Mouse (Mus musculus) C2C12 (cell line): ENCODE results near the gene Ddhd1.

Source experiments
- CTCF ChIP-seq: IDR thresholded peaks from one replicate; pipeline ENCODE4 v1.5.1; 2011; ENCODE audit not compliant: control insufficient read depth, insufficient read depth, insufficient read length
- MAX ChIP-seq: IDR thresholded peaks from one replicate; pipeline ENCODE4 v1.6.1; 2011; ENCODE audit warnings: mild to moderate bottlenecking, control low read depth
- MYOD1 ChIP-seq: IDR thresholded peaks from one replicate; pipeline ENCODE4 v1.6.1; 2011; ENCODE audit warnings: low read depth; ENCODE audit not compliant: control insufficient read depth, insufficient read length
- USF1 ChIP-seq: IDR thresholded peaks from one replicate; pipeline ENCODE4 v1.6.1; 2011; ENCODE audit warnings: low read depth, mild to moderate bottlenecking, control low read depth, moderate library complexity

DNA sequence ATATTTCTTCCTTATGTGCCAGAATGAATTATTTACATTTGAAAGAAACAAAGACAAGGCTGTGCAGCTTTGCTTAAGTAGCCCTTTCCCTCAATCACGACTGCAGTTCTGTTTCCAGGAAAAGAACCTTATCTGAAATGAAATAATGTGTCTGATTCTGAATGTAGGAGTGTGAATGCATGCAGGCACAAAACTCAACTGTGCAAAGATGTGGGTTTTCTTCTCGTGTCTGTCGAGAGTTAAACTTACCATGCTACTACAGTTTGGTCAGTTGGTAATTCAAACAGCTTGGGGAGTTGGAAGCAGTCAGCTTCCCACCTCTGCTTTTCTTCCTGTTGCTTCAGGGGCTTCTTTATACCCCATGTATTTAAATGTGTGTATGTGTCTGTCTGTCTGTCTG, 40.9 kb upstream of the Ddhd1 start:
- no peak for TF ChIP-seq CTCF
- no peak for TF ChIP-seq USF1
- TF ChIP-seq MYOD1 = no peak
- no peak for TF ChIP-seq MAX
